Mouse (Mus musculus): ENCODE data around the gene Lbh.

DNA sequence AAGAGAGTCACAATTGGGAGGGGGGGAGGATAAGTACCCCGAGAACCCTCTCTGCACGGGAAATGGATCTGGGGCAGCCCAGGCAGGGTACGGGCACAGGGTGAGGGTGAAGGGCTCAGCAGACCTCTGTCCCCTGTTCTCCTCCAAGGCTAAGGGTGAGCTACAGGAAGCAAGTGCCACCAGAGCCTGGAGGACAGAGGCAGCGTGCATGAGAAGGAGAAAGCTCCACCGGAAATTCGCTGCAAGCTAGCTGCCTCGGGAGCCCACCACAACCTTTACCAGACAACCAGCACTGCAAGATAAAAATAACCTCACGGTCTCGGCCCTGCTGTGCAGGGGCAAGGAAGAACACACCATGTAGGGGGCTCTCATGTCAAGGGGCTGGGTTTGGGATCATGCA is 30.0 kb downstream of the Lbh start:
- TF ChIP-seq CTCF (IDR thresholded peaks at IDR 0.05; ENCODE audit: low read depth) (no peak), EP300 (IDR thresholded peaks at IDR 0.05; ENCODE audit: low read depth) (no peak)
